Mouse (Mus musculus) spleen, postnatal 10 days (tissue): Measurements from ENCODE around the gene Efna1.

Source experiments
- DNase-seq, 2 experiments: peaks; one replicate each; pipeline ENCODE4 v3.0.0; 2021 to 2022; ENCODE audit warnings: low spot score in 2 of 2

Efna1 gene

DNA sequence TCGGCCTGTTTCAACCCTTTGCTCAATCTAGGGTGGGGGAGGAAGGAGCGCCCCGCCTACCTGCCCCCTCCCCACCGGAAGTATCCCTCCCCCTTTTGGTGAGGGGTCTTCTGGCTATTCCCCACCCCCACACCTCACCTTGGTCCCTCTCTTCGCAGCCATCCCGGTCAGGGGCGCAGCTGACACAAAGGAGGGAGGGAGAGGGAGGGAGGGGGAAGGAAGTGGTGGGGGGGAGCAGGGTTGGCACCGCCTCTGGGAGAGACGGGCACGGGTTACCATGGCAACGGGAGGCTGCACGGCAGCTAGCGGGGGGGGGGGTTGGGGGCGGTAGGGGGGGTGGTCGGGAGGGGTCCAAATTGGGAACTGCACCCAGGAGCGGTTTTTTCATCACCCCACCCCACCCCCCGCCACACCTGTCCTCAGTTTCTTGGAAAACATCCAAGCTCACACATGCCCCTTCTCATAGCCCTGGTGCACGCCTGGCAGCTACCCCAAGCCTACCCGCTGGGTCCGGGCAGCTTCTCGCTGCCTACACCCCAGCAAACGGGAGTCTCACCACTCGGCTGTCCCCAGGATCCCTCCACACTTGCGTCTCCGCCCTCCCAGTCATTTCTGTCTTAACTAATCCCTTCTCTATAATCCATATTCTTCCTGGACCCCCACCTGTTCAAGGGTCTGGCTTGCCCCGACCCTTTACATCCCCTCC lies 35.8 kb downstream of the Efna1 start:
- DNase-seq = no peak

- DNase-seq = peak in 1 of 2 experiments; percentile 59
Measured at GRCm38 (mm10) chr3:89244158-89244981, 36.6 kb downstream of the Efna1 start.

DNA sequence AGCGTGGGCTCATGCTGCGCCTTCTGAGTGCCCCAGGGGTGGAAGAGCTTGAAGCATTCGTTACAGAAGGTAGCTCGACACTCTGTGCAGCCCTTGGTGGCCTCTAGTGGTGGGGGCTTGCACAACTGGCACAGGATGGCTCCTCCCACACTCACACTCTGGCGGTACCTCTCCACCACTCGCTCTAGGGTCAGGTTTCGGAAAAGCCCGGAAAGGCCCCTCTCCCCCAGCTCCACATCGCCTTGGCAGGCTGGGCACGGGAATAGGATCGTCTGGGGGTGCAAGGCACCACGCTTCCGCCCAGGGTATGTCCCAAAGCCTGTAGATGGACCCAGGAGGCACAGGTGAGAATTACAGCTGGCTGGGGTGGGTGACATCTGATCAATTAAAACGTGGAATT lies 37.3 kb downstream of the Efna1 start:
- DNase-seq = peak; percentile 38 to 79

DNA sequence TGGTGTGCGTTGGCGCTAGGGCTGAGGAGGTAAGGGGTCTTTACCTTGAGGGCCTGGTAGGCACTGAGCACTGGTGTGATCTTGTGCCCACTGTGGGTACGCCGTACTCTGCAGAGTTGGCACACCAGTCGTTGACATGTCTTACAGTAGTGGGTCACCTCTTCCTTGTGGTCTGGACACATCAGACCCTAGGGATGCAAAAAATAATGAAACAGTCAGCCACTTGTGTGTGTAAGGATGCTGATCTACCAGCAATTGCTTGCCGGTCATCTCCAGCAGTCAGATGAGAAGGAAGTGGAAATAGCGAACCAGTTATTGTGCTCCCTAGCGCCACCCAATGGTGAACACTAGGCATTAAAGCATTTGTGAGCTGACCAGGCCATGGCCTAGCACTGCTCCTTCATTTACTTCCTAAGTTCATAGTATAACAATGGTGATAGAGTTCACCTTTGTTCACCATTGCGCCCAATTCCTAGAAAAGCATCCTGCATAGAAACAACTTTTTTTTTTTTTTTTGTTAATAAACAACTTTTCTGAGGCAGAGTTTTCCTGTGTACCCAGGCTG lies 38.5 kb downstream of the Efna1 start:
- DNase-seq = peak; percentile 44 to 81

- no peak for DNase-seq
Measured at GRCm38 (mm10) chr3:89238494-89238893, 42.4 kb downstream of the Efna1 start.

DNA sequence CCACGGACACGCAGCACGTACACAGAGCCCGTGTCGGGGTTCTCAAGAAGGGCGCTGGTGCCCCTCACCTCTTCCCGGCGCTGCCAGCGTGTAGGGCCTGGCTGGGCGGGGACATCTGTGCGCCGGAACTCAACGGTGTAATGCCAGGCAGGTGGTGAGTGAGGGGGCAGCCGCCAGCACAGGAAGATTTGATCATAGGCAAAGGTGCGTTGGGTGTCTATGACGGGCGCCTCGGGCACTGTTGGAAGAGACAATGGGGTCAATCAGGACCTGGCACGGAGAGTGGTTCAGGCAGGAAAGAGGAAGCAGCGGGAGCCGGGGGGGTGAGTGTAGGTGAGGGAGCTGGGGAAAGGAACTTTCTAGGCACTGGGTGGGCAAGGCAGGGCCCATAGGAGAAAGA lies 43.3 kb downstream of the Efna1 start:
- no peak for DNase-seq

- DNase-seq = no peak
Measured at GRCm38 (mm10) chr3:89236516-89236915, 44.4 kb downstream of the Efna1 start.

GRCm38 (mm10) chr3:89233562-89234110 lies 47.3 kb downstream of the Efna1 start:
- DNase-seq = no peak

- no peak for DNase-seq
Measured at GRCm38 (mm10) chr3:89232614-89233013, 48.3 kb downstream of the Efna1 start.

DNA sequence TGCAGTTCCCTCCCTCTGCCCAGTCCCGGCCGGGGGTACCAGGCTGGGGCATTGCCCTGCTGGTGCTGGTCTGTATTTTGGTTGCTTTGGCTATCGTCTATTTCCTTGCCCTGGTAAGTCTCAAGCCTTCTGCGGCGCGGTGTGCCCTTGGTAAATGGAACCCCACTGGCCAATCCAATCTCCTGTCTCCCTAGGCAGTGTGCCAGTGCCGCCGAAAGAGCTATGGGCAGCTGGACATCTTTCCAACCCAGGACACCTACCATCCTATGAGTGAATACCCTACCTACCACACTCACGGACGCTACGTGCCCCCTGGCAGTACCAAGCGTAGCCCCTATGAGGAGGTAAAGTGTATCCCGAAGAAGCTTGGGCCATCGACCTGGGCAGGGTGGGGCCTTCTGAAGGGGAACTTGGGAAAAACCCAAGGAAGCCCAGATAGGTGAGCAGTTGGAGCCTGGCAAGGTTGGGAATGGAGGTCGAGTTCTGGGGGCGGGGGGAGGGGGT lies 49.1 kb downstream of the Efna1 start:
- no peak for DNase-seq

- no peak for DNase-seq
Measured at GRCm38 (mm10) chr3:89231345-89231744, 49.6 kb downstream of the Efna1 start.

GRCm38 (mm10) chr3:89230561-89230960 lies 50.4 kb downstream of the Efna1 start:
- no peak for DNase-seq

DNA sequence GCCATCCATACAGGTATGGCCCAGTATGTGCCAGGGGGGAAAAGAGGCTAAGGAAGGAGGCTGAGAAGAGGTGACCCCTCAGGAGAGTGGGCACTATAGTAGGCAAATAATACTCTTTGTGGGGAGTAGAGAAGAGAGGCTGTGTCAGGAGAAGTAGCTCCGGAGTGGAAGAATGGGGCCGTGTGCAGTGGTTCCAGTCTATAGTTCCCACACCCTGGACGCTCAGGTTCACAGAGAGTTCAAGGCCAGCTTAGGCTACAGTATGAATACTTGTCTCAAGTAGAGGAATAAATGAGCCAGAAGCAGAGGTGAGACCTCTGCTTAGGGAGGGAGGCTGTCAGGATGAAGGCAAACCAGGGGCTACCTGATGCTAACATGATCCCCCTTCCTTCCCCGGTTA lies 51.7 kb downstream of the Efna1 start:
- no peak for DNase-seq

GRCm38 (mm10) chr3:89228836-89229235 lies 52.1 kb downstream of the Efna1 start, which contains the start of gene Muc1:
Gene Muc1 (plus strand): TSS chr3:89229057.
- no peak for DNase-seq

GRCm38 (mm10) chr3:89228180-89228549 lies 52.8 kb downstream of the Efna1 start:
- peak; percentile 86 to 89 for DNase-seq

GRCm38 (mm10) chr3:89227307-89228179 lies 53.4 kb downstream of the Efna1 start:
- DNase-seq = peak; percentile 31 to 64

GRCm38 (mm10) chr3:89226900-89227299 lies 54.0 kb downstream of the Efna1 start, which contains the start of gene Mtx1:
Gene Mtx1 (minus strand): TSS chr3:89227088.
- no peak for DNase-seq

DNA sequence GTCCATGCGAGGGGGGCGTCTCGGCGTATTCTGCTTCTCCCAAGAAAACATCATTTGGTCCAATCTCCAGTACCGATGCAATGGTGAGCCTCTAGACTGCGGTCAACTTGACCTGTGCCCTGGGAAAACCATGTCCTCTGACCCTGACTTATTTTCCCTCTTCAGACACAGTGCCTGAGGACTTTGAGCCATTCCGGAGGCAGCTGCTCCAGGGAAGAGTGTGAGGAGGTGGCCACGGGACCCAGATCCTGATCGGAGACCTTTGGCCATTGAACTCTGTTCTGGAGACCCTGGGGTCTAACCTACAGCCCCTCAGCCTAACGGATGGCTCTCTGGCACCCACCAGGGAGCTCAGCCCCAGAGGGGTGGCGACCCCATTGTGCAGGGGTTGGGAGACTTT lies 54.6 kb downstream of the Efna1 start:
- DNase-seq = no peak

GRCm38 (mm10) chr3:89225918-89226317 lies 55.0 kb downstream of the Efna1 start:
- no peak for DNase-seq

DNA sequence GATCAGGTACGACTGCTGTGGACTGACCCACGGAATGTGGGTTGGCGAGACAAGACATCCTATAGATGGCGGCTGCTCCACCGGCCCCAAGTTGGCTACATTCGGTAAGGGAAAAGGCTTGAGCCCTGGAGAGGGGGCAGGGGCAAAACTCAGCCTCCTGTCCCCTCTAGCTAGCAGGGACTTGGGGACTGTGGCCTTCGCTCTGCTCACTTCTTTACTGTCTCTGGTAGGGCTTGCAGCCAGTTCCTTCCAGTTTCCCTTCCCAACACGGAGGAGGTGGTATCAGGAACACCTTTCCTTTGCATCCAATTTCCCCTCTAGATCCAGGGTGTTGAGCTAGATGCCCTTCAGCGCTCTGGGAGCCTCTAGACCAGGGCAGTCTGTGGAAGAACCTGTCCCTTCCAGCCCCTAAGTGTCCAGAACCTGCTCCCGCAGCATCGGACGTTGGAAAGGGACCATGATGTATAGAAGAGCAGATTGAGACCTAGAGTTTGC lies 55.6 kb downstream of the Efna1 start:
- no peak for DNase-seq

- DNase-seq = no peak
Measured at GRCm38 (mm10) chr3:89224796-89225195, 56.1 kb downstream of the Efna1 start.
